Mouse (Mus musculus) heart, embryonic 12.5 days (tissue): ENCODE data around the gene Gpr63. TPM values are rescaled to one million over a fixed set of nuclear protein-coding genes. Genes with fewer than 3 reads are reported as not detected.

Experiments used
- ATAC-seq: fragments of 200-750 bp; cut with Nextera tagmentation; 2 replicates; pipeline ENCODE4 v1.8.0; 2017; ENCODE audit warnings: moderate TSS enrichment, moderate library complexity; ENCODE audit not compliant: insufficient number of reproducible peaks, low FRiP score
- H3K27ac ChIP-seq: fragments of 300-500 bp; sonication (generic); 2 replicates; pipeline ENCODE4 v1.5.1; 2016; ENCODE audit warnings: mild to moderate bottlenecking, moderate library complexity; ENCODE audit not compliant: poor library complexity, severe bottlenecking
- H3K27me3 ChIP-seq: fragments of 300-500 bp; sonication (generic); replicated peaks from 2 replicates; pipeline ENCODE4 v1.6.1; 2016; ENCODE audit warnings: mild to moderate bottlenecking, moderate library complexity
- H3K36me3 ChIP-seq: fragments of 300-500 bp; sonication (generic); 2 replicates; pipeline ENCODE4 v1.6.1; 2016; ENCODE audit warnings: mild to moderate bottlenecking, moderate library complexity
- H3K4me1 ChIP-seq: fragments of 300-500 bp; sonication (generic); replicated peaks from 2 replicates; pipeline ENCODE4 v1.6.1; 2016; ENCODE audit warnings: mild to moderate bottlenecking
- H3K4me2 ChIP-seq: fragments of 300-500 bp; sonication (generic); 2 replicates; pipeline ENCODE4 v1.6.1; 2016; ENCODE audit warnings: mild to moderate bottlenecking, moderate library complexity
- H3K4me3 ChIP-seq: fragments of 300-500 bp; sonication (generic); 2 replicates; pipeline ENCODE4 v1.5.1; 2016; ENCODE audit warnings: mild to moderate bottlenecking
- H3K9ac ChIP-seq: fragments of 300-500 bp; sonication (generic); 2 replicates; pipeline ENCODE4 v1.6.1; 2016; ENCODE audit warnings: mild to moderate bottlenecking, moderate library complexity
- H3K9me3 ChIP-seq: fragments of 300-500 bp; sonication (generic); replicated peaks from 2 replicates; pipeline ENCODE4 v1.6.1; 2016; ENCODE audit warnings: mild to moderate bottlenecking, moderate library complexity
- WGBS: fragments of 180-500 bp; shearing (Covaris S2); methylation state at CpG from one replicate; pipeline ENCODE4 v1.1.7; 2016; 5-methylcytosine and 5-hydroxymethylcytosine counted together
- polyA plus RNA-seq: library from polyadenylated mRNA; unstranded; fragments of >200 nt; fragmentation: Nextera tagmentation; extraction: Ambion mirVana; gene quantifications from 2 replicates; pipeline ENCODE4 v1.2.1, GENCODE M21; 2016

Gpr63 gene
- 0.82 and 0.83 TPM in 2 replicates for polyA plus RNA-seq

- peak within 1 kb of the TSS; percentile 80 for H3K4me2 ChIP-seq
- H3K4me3 ChIP-seq, result peak within 1 kb of the TSS; percentile 70
- under 1% methylated on average over 65 of the region's 78 CpGs for WGBS
- H3K27me3 ChIP-seq, result peaks cover 12% of the 10 kb centered on the region; the same call in 1 of the 2 replicates
- H3K9ac ChIP-seq, result peak within 1 kb of the TSS; percentile 89
- ATAC-seq, result peak; percentile 88
- H3K36me3 ChIP-seq, result no peaks in the 10 kb centered on the region
- H3K4me1 ChIP-seq, result 0 out of 2 replicates have a peak, but pooled peaks cover 3% of the 10 kb centered on the region
- peak within 1 kb of the TSS; percentile 61 for H3K27ac ChIP-seq
- no peaks in the 10 kb centered on the region for H3K9me3 ChIP-seq
Measured at GRCm38 (mm10) chr4:24966299-24966991, at the start of gene Gpr63. Gene Gpr63 (plus strand): TSS chr4:24966407.

- H3K9me3 ChIP-seq, result no peaks in the 10 kb centered on the region
- no peaks in the 10 kb centered on the region for H3K36me3 ChIP-seq
- no peaks in the 10 kb centered on the region for H3K27me3 ChIP-seq
- 71% methylated on average over 5 of the region's 5 CpGs for WGBS
- H3K4me1 ChIP-seq, result no peaks in the 10 kb centered on the region
- no peak for ATAC-seq
- no peak overlapping the region for H3K4me3 ChIP-seq
- no peak overlapping the region for H3K4me2 ChIP-seq
- H3K9ac ChIP-seq, result no peak overlapping the region
- H3K27ac ChIP-seq, result no peak overlapping the region
Measured at GRCm38 (mm10) chr4:24920006-24920577, 46.1 kb upstream of the Gpr63 start.

- no peaks in the 10 kb centered on the region for H3K4me1 ChIP-seq
- no peaks in the 10 kb centered on the region for H3K36me3 ChIP-seq
- H3K4me3 ChIP-seq, result no peak overlapping the region
- WGBS, result 74% methylated on average over 2 of the region's 2 CpGs
- H3K27ac ChIP-seq, result no peak overlapping the region
- H3K27me3 ChIP-seq, result no peaks in the 10 kb centered on the region
- H3K9me3 ChIP-seq, result no peaks in the 10 kb centered on the region
- H3K9ac ChIP-seq, result no peak overlapping the region
- H3K4me2 ChIP-seq, result no peak overlapping the region
- ATAC-seq, result no peak
Measured at GRCm38 (mm10) chr4:24924726-24925125, 41.5 kb upstream of the Gpr63 start.

GRCm38 (mm10) chr4:24928260-24928780 lies 37.9 kb upstream of the Gpr63 start:
- no peaks in the 10 kb centered on the region for H3K9me3 ChIP-seq
- H3K27me3 ChIP-seq, result no peaks in the 10 kb centered on the region
- no peak for ATAC-seq
- H3K4me2 ChIP-seq, result no peak overlapping the region
- H3K27ac ChIP-seq, result no peak overlapping the region
- no peak overlapping the region for H3K4me3 ChIP-seq
- WGBS, result 78% methylated on average over 5 of the region's 5 CpGs
- H3K9ac ChIP-seq, result no peak overlapping the region
- H3K4me1 ChIP-seq, result no peaks in the 10 kb centered on the region
- H3K36me3 ChIP-seq, result no peaks in the 10 kb centered on the region

GRCm38 (mm10) chr4:24928926-24929325 lies 37.3 kb upstream of the Gpr63 start:
- Histone ChIP-seq H3K4me2 (no peak overlapping the region), H3K36me3 (no peaks in the 10 kb centered on the region), H3K4me3 (no peak overlapping the region), H3K27ac (no peak overlapping the region), H3K9me3 (no peaks in the 10 kb centered on the region), H3K27me3 (no peaks in the 10 kb centered on the region), H3K9ac (no peak overlapping the region), H3K4me1 (no peaks in the 10 kb centered on the region)
- 84% methylated on average over 5 of the region's 5 CpGs for WGBS
- no peak for ATAC-seq

- Histone ChIP-seq H3K27me3 (no peaks in the 10 kb centered on the region), H3K4me2 (no peak overlapping the region), H3K4me3 (no peak overlapping the region), H3K9me3 (no peaks in the 10 kb centered on the region), H3K27ac (no peak overlapping the region), H3K9ac (no peak overlapping the region), H3K36me3 (no peaks in the 10 kb centered on the region), H3K4me1 (no peaks in the 10 kb centered on the region)
- 49% methylated on average over 6 of the region's 6 CpGs for WGBS
- no peak for ATAC-seq
Measured at GRCm38 (mm10) chr4:24942728-24943424, 23.3 kb upstream of the Gpr63 start.

GRCm38 (mm10) chr4:24965918-24966298 lies 299 bp upstream of the Gpr63 start:
- H3K27ac ChIP-seq, result no peak overlapping the region
- H3K9ac ChIP-seq, result peak overlapping the region; percentile 89
- 0 out of 2 replicates have a peak, but pooled peaks have one; percentile 27 for ATAC-seq
- peak overlapping the region; percentile 70 for H3K4me3 ChIP-seq
- H3K4me1 ChIP-seq, result 0 out of 2 replicates have a peak, but pooled peaks cover 3% of the 10 kb centered on the region
- H3K4me2 ChIP-seq, result peak overlapping the region; percentile 80
- WGBS, result 6% methylated on average over 8 of the region's 8 CpGs
- H3K27me3 ChIP-seq, result peaks cover 12% of the 10 kb centered on the region; the same call in 1 of the 2 replicates
- H3K36me3 ChIP-seq, result no peaks in the 10 kb centered on the region
- no peaks in the 10 kb centered on the region for H3K9me3 ChIP-seq

- Histone ChIP-seq H3K4me3 (peak overlapping the region; percentile 70), H3K27me3 (peaks cover 12% of the 10 kb centered on the region; the same call in 1 of the 2 replicates), H3K36me3 (no peaks in the 10 kb centered on the region), H3K4me2 (peak overlapping the region; percentile 80), H3K27ac (no peak overlapping the region), H3K9me3 (no peaks in the 10 kb centered on the region), H3K4me1 (0 out of 2 replicates have a peak, but pooled peaks cover 3% of the 10 kb centered on the region), H3K9ac (0 out of 2 replicates have a peak overlapping the region, but pooled peaks have one; percentile 41)
- ATAC-seq, result 0 out of 2 replicates have a peak, but pooled peaks have one; percentile 29
- 19% methylated on average over 7 of the region's 7 CpGs for WGBS
Measured at GRCm38 (mm10) chr4:24967251-24967650, 1.0 kb downstream of the Gpr63 start.

GRCm38 (mm10) chr4:24978589-24978988 lies 12.4 kb downstream of the Gpr63 start:
- Histone ChIP-seq H3K27ac (no peak overlapping the region), H3K9ac (no peak overlapping the region), H3K36me3 (no peaks in the 10 kb centered on the region), H3K4me2 (no peak overlapping the region), H3K4me3 (no peak overlapping the region), H3K4me1 (no peaks in the 10 kb centered on the region), H3K27me3 (no peaks in the 10 kb centered on the region), H3K9me3 (0 out of 2 replicates have a peak, but pooled peaks cover 3% of the 10 kb centered on the region)
- no peak for ATAC-seq
- 63% methylated on average over 4 of the region's 4 CpGs for WGBS

- no peak overlapping the region for H3K27ac ChIP-seq
- 47% methylated on average over 5 of the region's 5 CpGs for WGBS
Measured at GRCm38 (mm10) chr4:24985612-24986011, 19.4 kb downstream of the Gpr63 start.

GRCm38 (mm10) chr4:24991475-24991874 lies 25.3 kb downstream of the Gpr63 start:
- H3K4me1 ChIP-seq, result no peaks in the 10 kb centered on the region
- H3K9me3 ChIP-seq, result peaks cover 7% of the 10 kb centered on the region; the same call in 1 of the 2 replicates
- no peak for ATAC-seq
- WGBS, result 80% methylated on average over 2 of the region's 2 CpGs
- no peak overlapping the region for H3K27ac ChIP-seq
- H3K4me2 ChIP-seq, result no peak overlapping the region
- H3K4me3 ChIP-seq, result no peak overlapping the region
- H3K9ac ChIP-seq, result no peak overlapping the region
- H3K27me3 ChIP-seq, result 0 out of 2 replicates have a peak, but pooled peaks cover 14% of the 10 kb centered on the region
- H3K36me3 ChIP-seq, result no peaks in the 10 kb centered on the region

More at GRCm38 (mm10) chr4:24985612-24986011, 19.4 kb downstream of the Gpr63 start:
- Histone ChIP-seq H3K36me3 (no peaks in the 10 kb centered on the region), H3K4me1 (peaks cover 7% of the 10 kb centered on the region; the same call in 1 of the 2 replicates), H3K27me3 (0 out of 2 replicates have a peak, but pooled peaks cover 6% of the 10 kb centered on the region), H3K4me2 (no peak overlapping the region), H3K9ac (no peak overlapping the region), H3K4me3 (no peak overlapping the region), H3K9me3 (0 out of 2 replicates have a peak, but pooled peaks cover 7% of the 10 kb centered on the region)
- no peak for ATAC-seq
